Mouse (Mus musculus) bone marrow macrophage, adult 2 months (primary cell): ENCODE data around the gene Card14. TPM values are rescaled to one million over a fixed set of nuclear protein-coding genes. Genes with fewer than 3 reads are reported as not detected.
"Not testable (repeated sequence)": the region's sequence is repeated elsewhere in the genome, so short reads cannot be mapped to it uniquely, and the experiment has no call there.

ENCODE experiments used
- H3K27ac ChIP-seq: 2 replicates; pipeline ENCODE4 v1.5.1; 2012; ENCODE audit warnings: low read depth, low read length; ENCODE audit not compliant: insufficient read depth
- H3K4me1 ChIP-seq: 2 replicates; pipeline ENCODE4 v1.6.1; 2012; ENCODE audit warnings: low read length; ENCODE audit not compliant: control insufficient read depth, insufficient read depth
- H3K4me3 ChIP-seq: 2 replicates; pipeline ENCODE4 v1.5.1; 2012; ENCODE audit warnings: mild to moderate bottlenecking, low read length, moderate library complexity; ENCODE audit not compliant: insufficient read depth
- CTCF ChIP-seq: IDR thresholded peaks from 2 replicates; pipeline ENCODE4 v1.5.1; 2012; ENCODE audit warnings: low read depth, mild to moderate bottlenecking, low read length, moderate library complexity
- POLR2A ChIP-seq: IDR thresholded peaks from 2 replicates; pipeline ENCODE4 v1.6.1; 2012; ENCODE audit warnings: mild to moderate bottlenecking, low read depth, low read length, borderline replicate concordance
- polyA plus RNA-seq: library from polyadenylated mRNA; stranded (reverse); fragments of >200 nt; gene quantifications from 2 replicates; pipeline ENCODE4 v1.2.4, GENCODE M21; 2012; ENCODE audit not compliant: missing spikeins, insufficient read depth, insufficient read length

The Card14 gene
- polyA plus RNA-seq, 1 experiment: not detected

DNA sequence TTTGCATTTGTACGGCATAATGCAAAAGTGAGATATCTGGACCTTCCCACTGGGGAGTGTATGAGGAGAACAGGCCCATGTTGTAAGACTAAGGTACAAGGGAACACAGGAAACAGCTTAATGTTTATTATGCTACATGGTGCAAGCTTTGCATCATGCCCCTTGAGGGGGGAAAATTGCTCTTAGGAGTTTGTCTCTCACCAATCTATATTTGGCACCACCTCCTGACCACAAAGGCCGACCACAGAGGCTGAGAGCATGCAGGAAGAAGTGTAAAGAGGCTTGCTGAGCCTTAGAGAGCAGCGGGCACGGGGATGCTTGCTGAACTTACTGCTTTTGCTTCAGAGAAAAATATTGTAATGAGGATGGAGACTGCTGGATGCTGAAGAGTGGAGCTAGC is 77.3 kb downstream of the Card14 start:
- no peak overlapping the region for H3K4me3 ChIP-seq

DNA sequence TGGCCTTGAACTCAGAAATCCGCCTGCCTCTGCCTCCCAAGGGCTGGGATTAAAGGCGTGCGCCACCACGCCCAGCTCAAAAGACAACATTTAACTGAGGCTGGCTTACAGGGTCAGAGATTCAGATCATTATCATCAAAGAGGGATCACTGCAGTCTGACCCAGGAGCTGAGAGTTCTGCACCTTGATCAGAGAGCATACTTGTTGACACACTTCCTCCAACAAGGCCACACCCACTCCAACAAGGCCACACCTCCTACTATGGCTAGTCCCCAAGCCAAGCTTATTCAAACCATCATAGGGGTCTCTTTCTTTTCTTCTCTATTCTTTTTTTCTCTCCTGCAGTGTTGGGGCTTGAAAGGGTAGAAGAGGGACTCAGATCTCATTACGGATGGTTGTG is 78.7 kb downstream of the Card14 start:
- Histone ChIP-seq H3K4me1 (peaks cover 39% of the 10 kb centered on the region), H3K27ac (no peak overlapping the region), H3K4me3 (no peak overlapping the region)
- no peak for TF ChIP-seq CTCF
- no peak for TF ChIP-seq POLR2A

More for the DNA sequence above, 77.3 kb downstream of the Card14 start:
- TF ChIP-seq POLR2A (no peak), CTCF (no peak)
- H3K27ac ChIP-seq: peak overlapping the region; percentile 32
- H3K4me1 ChIP-seq: peaks cover 37% of the 10 kb centered on the region

DNA sequence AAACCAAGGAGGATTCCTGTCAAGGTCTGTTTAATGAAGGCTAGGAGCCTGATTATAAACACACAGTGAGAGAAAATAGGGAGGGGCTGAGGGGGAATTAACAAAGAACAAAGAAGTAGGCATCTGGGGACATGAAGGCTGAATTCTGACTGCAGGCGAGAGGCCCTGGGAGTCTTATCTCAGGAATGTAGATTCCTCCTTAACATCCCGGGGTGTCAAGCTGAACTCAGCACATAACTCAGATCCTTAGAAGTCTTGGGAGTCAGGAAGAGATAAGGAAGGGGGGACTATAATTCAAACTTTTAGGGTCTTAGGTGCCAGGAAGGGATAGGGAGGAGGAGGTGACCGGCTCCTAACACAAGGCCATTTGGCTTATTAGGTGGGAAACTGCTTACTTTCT is 79.7 kb downstream of the Card14 start:
- H3K4me3 ChIP-seq, H3K27ac ChIP-seq: not testable (repeated sequence)
- peaks cover 45% of the 10 kb centered on the region for H3K4me1 ChIP-seq

DNA sequence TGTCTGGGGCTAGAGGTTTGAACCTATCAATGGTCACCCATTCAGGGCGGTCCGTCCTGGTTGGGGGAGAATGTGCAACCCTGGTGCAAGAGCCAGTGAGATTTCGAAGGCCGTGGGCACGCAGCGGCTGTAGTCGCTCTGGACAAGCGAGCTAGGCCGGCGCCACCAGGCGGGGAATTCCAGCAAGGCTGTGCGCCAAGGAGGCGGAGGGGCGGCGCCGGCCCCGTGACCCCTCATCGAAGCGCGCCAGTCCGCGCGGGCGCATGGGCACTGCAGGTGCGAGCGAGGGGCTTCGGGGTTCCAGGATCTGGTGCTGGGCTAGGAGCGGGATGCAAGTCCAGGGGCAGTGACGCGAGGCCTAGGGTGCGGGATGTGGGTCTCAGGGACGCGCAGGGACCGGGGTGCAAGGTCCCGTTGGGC is 82.3 kb downstream of the Card14 start:
- Histone ChIP-seq H3K27ac (peak overlapping the region; percentile 90), H3K4me1 (peaks cover 37% of the 10 kb centered on the region), H3K4me3 (peak overlapping the region; percentile 85)
- TF ChIP-seq POLR2A: no peak
- TF ChIP-seq CTCF: no peak

DNA sequence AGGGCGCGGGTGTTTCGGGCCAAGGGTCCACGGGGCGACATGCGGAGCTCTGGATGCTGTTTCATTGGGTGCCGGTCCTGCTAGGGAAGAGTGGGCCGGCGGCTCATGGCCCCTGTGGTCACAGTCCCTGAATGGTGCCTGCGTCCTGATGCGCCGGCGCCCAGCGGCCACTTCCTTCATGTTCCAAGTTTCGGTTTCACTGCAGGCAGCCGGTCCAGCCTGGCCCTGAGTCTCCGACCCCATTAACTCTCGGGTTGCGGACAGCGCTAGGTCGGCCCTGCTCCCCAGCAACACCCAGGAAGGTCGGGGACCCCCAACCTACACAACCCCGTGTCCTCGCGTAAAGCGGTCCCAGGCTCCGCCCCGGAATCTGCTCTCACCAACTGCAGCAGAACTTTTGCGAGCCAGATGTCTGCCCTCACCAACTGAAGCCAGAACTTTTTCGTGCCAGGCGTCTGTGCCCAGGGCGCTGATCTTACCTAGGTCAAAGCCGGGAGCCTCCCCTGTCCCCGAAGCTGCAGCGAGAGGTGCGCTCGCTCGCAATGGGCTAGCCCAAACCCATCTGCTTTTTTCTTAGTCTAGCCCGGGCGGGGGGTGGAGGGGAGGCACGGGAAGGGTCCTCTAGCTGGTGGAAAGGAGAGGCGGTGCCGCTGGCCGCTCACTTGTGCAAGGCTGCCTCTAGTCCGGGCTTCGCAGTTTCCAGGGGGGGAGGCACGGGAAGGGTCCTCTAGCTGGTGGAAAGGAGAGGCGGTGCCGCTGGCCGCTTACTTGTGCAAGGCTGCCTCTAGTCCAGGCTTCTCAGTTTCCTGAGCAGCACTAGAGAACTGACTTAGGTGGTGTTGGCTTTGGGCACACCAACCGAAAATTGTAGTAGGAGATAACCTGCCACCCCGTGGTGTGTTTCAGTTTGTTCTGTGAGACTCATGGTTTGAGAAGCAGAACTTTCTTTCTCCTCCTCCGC is 83.0 kb downstream of the Card14 start:
- TF ChIP-seq CTCF (no peak), POLR2A (no peak)
- Histone ChIP-seq H3K4me1 (peaks cover 32% of the 10 kb centered on the region), H3K4me3 (peak overlapping the region; percentile 85), H3K27ac (peak overlapping the region; percentile 90)

DNA sequence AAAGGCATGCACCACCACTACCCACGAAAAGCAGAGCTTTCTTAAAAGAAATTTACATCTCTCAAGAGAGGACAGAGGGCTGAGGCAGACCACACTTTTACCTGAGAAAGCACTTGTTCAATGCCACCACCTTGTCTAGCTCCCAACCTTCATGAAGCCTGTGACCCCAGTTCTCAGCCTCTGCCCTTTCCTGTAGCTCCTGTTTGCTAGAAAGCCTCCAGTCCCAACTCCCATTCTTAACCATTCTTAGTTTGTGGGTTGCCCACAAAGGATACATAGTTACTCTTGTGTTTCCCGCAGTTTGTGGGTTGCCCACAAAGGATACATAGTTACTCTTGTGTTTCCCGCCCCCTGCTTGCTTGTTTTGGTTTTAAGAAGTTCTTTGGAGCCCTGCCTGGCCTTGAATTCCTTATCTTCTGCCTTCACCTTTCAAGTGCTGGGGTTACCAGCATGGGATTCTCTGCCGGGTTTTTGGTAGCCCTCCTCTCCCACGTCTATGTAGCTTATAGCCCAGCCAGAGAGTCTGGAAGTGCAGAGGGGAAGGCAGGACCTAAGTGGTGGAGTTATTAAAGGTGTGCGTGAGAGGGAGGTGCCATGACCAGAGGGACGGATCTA is 83.9 kb downstream of the Card14 start:
- peak overlapping the region; percentile 90 for H3K27ac ChIP-seq
- H3K4me1 ChIP-seq: peaks cover 32% of the 10 kb centered on the region

DNA sequence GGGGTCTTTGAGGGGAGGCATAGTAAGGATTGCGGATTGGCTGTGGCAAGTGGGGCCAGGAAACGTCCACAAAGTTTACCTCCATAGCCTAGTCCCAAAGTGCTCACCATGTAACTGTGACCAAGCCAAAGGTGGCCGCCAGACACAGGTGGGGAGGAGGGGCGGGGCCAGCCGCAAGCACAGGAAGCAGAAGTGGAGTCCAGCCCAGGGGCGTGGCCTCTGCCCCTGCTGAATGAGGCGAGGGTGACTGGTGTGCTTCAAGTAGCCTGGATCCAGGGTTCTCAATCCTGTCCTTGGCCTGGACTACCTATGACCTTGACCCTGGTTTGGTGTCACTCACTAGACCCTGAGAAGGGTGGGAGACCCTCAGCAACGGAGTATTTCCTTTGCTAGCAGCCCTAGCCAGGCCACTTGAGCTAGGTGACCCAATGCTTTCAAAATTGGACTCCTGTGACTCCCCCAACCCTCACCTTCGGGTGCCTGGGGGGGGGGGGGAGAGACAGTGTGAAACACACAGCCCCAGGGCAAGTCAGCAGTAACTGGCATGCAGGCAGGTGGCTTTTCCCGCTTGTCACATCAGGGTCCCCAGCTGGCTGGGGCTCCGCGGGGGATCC is 84.5 kb downstream of the Card14 start:
- TF ChIP-seq CTCF (no peak), POLR2A (no peak)
- Histone ChIP-seq H3K4me1 (peaks cover 32% of the 10 kb centered on the region), H3K4me3 (peak overlapping the region; percentile 16), H3K27ac (peak overlapping the region; percentile 90)

More for the DNA sequence above, 83.9 kb downstream of the Card14 start:
- TF ChIP-seq CTCF (no peak), POLR2A (no peak)
- peak overlapping the region; percentile 85 for H3K4me3 ChIP-seq

DNA sequence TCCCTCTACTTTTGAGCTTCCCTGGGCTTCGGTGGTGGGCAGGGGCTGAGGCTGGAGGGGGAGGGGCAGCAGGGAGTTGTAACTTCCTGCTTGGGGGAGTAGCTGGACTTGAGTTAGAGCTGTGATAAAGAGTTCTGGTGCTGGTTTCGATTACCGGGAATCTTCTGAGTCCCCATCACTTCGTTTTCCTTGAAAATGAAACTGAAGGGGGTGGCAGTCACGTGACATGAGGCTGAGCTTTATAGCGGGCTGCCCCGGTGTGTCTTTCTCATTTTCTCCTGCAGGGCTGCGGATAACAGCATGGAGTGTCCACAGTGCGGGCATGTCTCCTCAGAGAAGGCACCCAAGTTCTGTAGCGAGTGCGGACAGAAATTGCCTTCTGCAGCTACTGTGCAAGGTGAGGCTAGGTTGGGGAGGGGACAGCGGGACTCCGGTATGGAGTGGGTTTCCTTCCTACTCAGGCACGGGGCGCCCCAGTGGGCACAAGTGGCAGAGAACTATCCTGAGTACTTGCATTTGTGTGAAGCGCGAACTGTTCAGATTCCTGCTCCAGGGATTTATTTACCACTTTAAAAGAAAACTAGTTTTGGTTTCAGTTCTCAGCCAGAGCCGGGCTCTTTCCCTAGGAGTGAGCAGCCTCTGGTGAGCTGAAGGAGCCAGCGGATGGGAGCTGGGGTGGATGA is 85.4 kb downstream of the Card14 start, which contains the start of gene Rnf213:
TSS of gene Rnf213 (plus strand) at position 301 of the 683 bp plus-strand sequence.
- H3K4me1 ChIP-seq: peaks cover 25% of the 10 kb centered on the region
- H3K27ac ChIP-seq: peak within 1 kb of the TSS; percentile 87
- TF ChIP-seq CTCF: no peak
- TF ChIP-seq POLR2A: no peak

DNA sequence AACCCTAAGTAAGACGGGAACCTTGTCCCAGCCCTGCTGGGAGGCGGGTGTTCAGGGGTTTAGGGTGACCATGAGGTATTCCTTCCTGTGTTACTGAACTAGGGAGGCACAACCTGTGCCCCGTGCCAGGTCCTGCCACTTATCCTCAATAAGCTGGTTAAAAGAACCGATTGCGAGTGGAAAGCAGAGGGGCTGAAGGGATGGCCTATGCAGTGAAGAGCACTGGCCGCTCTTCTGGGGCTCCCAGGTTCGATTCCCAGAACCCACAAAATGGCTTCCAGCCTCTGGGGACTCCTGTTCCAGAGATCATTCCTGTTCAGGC is 85.9 kb downstream of the Card14 start:
- Histone ChIP-seq H3K4me3 (peak overlapping the region; percentile 92), H3K27ac (peak overlapping the region; percentile 87), H3K4me1 (peaks cover 24% of the 10 kb centered on the region)
- TF ChIP-seq CTCF (no peak), POLR2A (no peak)

More for the DNA sequence above, 85.4 kb downstream of the Card14 start, which contains the start of gene Rnf213:
- H3K4me3 ChIP-seq: peak within 1 kb of the TSS; percentile 92
